Mouse (Mus musculus) C2C12 (cell line): ENCODE measurements around the gene Armc2.

Experiments
- CEBPB ChIP-seq: IDR thresholded peaks from one replicate; pipeline ENCODE4 v1.6.1; 2011; ENCODE audit warnings: low read depth, mild to moderate bottlenecking, control low read depth, moderate library complexity
- CTCF ChIP-seq: IDR thresholded peaks from one replicate; pipeline ENCODE4 v1.5.1; 2011; ENCODE audit not compliant: control insufficient read depth, insufficient read depth, insufficient read length
- FOSL1 ChIP-seq: IDR thresholded peaks from one replicate; pipeline ENCODE4 v1.8.0; 2011; ENCODE audit warnings: mild to moderate bottlenecking, low read length; ENCODE audit not compliant: poor library complexity, insufficient read depth, severe bottlenecking
- MAX ChIP-seq: IDR thresholded peaks from one replicate; pipeline ENCODE4 v1.6.1; 2011; ENCODE audit warnings: mild to moderate bottlenecking, control low read depth
- USF1 ChIP-seq: IDR thresholded peaks from one replicate; pipeline ENCODE4 v1.6.1; 2011; ENCODE audit warnings: low read depth, mild to moderate bottlenecking, control low read depth, moderate library complexity

- no peak for TF ChIP-seq CTCF
- no peak for TF ChIP-seq MAX
- no peak for TF ChIP-seq CEBPB
- TF ChIP-seq FOSL1, result no peak
- no peak for TF ChIP-seq USF1
Measured at GRCm38 (mm10) chr10:42057746-42058145, 39.5 kb upstream of the Armc2 start.
